Mouse (Mus musculus) neural tube, embryonic 15.5 days (tissue): ENCODE results near the gene Gm9817. TPM values are rescaled to one million over a fixed set of nuclear protein-coding genes. Genes with fewer than 3 reads are reported as not detected.
"Not testable (repeated sequence)": the region's sequence is repeated elsewhere in the genome, so short reads cannot be mapped to it uniquely, and the experiment has no call there.

ENCODE experiments used
- ATAC-seq: fragments of 200-750 bp; cut with Nextera tagmentation; 2 replicates; pipeline ENCODE4 v1.8.0; 2017; ENCODE audit warnings: mild to moderate bottlenecking, moderate TSS enrichment, moderate library complexity; ENCODE audit not compliant: low FRiP score
- H3K27ac ChIP-seq: fragments of 300-500 bp; sonication (generic); replicated peaks from 2 replicates; pipeline ENCODE4 v1.5.1; 2015; ENCODE audit warnings: mild to moderate bottlenecking, inconsistent platforms
- H3K27me3 ChIP-seq: fragments of 300-500 bp; sonication (generic); replicated peaks from 2 replicates; pipeline ENCODE4 v1.6.1; 2015; ENCODE audit warnings: inconsistent platforms
- H3K36me3 ChIP-seq: fragments of 300-500 bp; sonication (generic); 2 replicates; pipeline ENCODE4 v1.6.1; 2015; ENCODE audit warnings: inconsistent platforms
- H3K4me1 ChIP-seq: fragments of 300-500 bp; sonication (generic); 2 replicates; pipeline ENCODE4 v1.6.1; 2015; ENCODE audit warnings: inconsistent platforms
- H3K4me2 ChIP-seq: fragments of 300-500 bp; sonication (generic); 2 replicates; pipeline ENCODE4 v1.6.1; 2015; ENCODE audit warnings: inconsistent platforms, mild to moderate bottlenecking, moderate library complexity
- H3K4me3 ChIP-seq: fragments of 300-500 bp; sonication (generic); replicated peaks from 2 replicates; pipeline ENCODE4 v1.5.1; 2015; ENCODE audit warnings: mild to moderate bottlenecking, inconsistent platforms
- H3K9ac ChIP-seq: fragments of 300-500 bp; sonication (generic); replicated peaks from 2 replicates; pipeline ENCODE4 v1.6.1; 2015; ENCODE audit warnings: mild to moderate bottlenecking, inconsistent platforms
- H3K9me3 ChIP-seq: fragments of 300-500 bp; sonication (generic); replicated peaks from 2 replicates; pipeline ENCODE4 v1.6.1; 2016; ENCODE audit warnings: inconsistent platforms
- WGBS: fragments of 180-500 bp; shearing (Covaris S2); methylation state at CpG from one replicate; pipeline ENCODE4 v1.1.7; 2015; ENCODE audit warnings: mixed read lengths; 5-methylcytosine and 5-hydroxymethylcytosine counted together
- polyA plus RNA-seq: library from polyadenylated mRNA; unstranded; fragments of >200 nt; fragmentation: Nextera tagmentation; extraction: Ambion mirVana; gene quantifications from 2 replicates; pipeline ENCODE4 v1.2.1, GENCODE M21; 2015

The Gm9817 gene
- not detected in 2 replicates for polyA plus RNA-seq

DNA sequence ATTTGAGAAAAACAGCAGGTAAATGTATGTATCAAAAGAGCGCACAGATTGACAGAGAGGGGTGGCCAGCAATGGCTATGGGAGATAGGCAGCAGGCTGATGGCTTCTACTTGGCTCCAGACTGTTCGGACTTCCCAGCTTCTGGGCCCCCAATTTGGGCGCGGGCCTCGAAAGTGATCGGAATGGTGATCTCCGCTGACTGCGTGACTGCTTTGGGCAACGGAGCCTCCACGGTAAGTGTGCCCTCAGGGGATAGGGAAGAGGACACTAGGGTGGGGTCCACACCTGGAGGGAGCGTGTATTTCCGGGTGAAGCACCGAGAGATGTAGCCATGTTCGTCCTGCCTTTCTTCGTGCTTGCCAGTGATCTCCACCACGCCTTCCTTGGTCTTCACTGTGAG, at the start of gene Gm9817:
TSS of gene Gm9817 (plus strand) at position 301 of the 400 bp plus-strand sequence.
- not testable (repeated sequence) for H3K36me3 ChIP-seq, H3K27me3 ChIP-seq, H3K4me2 ChIP-seq, H3K9ac ChIP-seq, H3K4me1 ChIP-seq, H3K27ac ChIP-seq, H3K9me3 ChIP-seq, ATAC-seq, H3K4me3 ChIP-seq
- 68% methylated on average over 16 of the region's 16 CpGs for WGBS

DNA sequence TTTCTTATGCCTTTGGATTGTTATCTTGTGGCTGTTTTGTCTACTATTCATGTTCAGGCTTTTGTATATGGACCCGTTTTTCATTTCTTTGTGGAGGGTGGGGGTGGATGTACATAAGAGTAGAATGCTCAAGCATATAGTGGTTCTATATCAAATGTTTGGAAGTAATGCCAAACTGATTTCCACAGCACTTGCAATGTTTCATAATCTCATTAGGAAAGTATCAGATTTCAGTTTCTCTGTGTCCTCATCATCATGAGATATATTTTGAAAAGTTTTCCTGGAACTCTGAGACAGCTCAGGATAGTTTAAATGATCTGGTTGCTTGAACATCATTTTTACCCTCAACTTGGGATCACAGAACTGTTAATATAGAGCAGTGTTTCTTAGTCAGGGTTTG, 48.7 kb upstream of the Gm9817 start:
- Histone ChIP-seq H3K9me3 (no peaks in the 10 kb centered on the region), H3K4me3 (no peak overlapping the region), H3K4me1 (no peaks in the 10 kb centered on the region), H3K27ac (no peak overlapping the region), H3K27me3 (0 out of 2 replicates have a peak, but pooled peaks cover 4% of the 10 kb centered on the region), H3K4me2 (no peak overlapping the region), H3K9ac (no peak overlapping the region), H3K36me3 (no peaks in the 10 kb centered on the region)
- ATAC-seq: no peak
- 91% methylated on average over 1 of the region's 1 CpGs for WGBS

DNA sequence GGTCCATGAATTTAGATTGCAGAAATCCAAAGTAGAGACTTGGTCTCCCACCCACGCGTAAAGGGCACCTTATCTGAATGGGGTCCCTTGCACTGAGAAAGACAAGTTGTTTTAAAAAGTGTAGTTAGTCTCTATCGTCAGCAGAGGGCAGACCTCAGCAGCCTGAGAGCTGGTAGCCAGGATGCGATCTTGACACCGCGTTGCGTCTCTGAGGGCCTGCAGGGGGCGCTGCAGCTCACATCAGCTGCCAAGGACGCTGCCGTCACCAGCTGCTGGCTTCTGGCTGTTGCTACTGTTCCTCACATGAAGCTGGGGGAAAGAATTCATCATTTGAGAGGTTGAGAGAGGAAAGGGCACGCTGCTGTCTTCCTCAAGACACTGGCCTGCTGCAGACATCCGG, 47.7 kb upstream of the Gm9817 start:
- 15% methylated on average over 12 of the region's 12 CpGs for WGBS
- no peak; the same call in 1 of the 2 replicates for ATAC-seq
- H3K9me3 ChIP-seq: no peaks in the 10 kb centered on the region

GRCm38 (mm10) chr13:45031314-45031713, 47.2 kb upstream of the Gm9817 start:
- no peak overlapping the region for H3K9ac ChIP-seq
- H3K27ac ChIP-seq: no peak overlapping the region
- no peak for ATAC-seq
- no peak overlapping the region for H3K4me3 ChIP-seq
- H3K4me2 ChIP-seq: no peak overlapping the region
- no peaks in the 10 kb centered on the region for H3K4me1 ChIP-seq
- 0 out of 2 replicates have a peak, but pooled peaks cover 4% of the 10 kb centered on the region for H3K27me3 ChIP-seq
- 79% methylated on average over 10 of the region's 10 CpGs for WGBS
- no peaks in the 10 kb centered on the region for H3K9me3 ChIP-seq
- no peaks in the 10 kb centered on the region for H3K36me3 ChIP-seq

More for the DNA sequence above, 47.7 kb upstream of the Gm9817 start:
- Histone ChIP-seq H3K4me1 (no peaks in the 10 kb centered on the region), H3K4me2 (no peak overlapping the region), H3K9ac (no peak overlapping the region), H3K27ac (no peak overlapping the region), H3K27me3 (0 out of 2 replicates have a peak, but pooled peaks cover 4% of the 10 kb centered on the region), H3K36me3 (no peaks in the 10 kb centered on the region), H3K4me3 (no peak overlapping the region)

DNA sequence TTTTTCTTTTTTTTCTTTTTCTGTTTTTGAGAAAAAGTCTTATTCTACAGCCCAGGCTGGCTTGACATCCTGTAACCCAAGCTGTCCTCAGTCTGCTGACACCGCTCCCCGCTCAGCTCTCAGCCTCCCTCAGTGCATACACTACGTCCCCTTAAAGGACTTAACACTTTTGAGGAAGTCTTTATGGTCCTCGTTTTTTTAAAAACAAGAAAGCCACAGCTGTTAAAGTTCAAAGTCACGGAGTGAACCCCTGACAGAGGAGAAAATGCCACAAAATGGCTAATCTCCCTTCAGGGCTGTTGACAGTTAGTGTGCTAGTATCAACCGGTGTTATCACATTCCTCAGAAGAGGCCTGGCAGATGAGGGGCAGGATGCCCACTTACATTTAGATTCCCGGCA, 46.7 kb upstream of the Gm9817 start:
- no peak overlapping the region for H3K4me3 ChIP-seq
- 0 out of 2 replicates have a peak, but pooled peaks cover 4% of the 10 kb centered on the region for H3K27me3 ChIP-seq
- ATAC-seq: no peak
- no peak overlapping the region for H3K9ac ChIP-seq
- H3K36me3 ChIP-seq: no peaks in the 10 kb centered on the region
- H3K9me3 ChIP-seq: no peaks in the 10 kb centered on the region
- H3K4me2 ChIP-seq: no peak overlapping the region
- 72% methylated on average over 7 of the region's 7 CpGs for WGBS
- no peak overlapping the region for H3K27ac ChIP-seq
- no peaks in the 10 kb centered on the region for H3K4me1 ChIP-seq

DNA sequence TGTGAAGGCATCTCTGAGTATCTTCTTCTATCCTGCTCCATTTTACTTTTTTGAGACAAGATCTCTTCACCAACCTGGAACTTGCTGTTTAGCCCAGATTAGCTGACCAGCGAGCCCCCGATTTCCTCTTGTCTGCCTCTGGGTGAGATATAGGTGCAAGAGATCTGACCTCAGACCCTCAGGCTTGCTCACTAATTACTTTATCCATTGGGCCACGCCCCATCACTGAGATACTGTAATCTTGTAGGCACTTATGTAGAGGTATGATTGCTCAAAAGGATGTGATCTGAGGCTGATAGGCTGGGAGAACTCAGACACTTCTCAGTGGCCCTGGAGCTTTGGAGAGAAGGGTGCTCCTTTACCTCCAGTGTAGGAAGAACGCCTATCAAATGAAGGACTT, 46.0 kb upstream of the Gm9817 start:
- H3K27me3 ChIP-seq: 0 out of 2 replicates have a peak, but pooled peaks cover 4% of the 10 kb centered on the region
- ATAC-seq: no peak
- H3K27ac ChIP-seq: no peak overlapping the region
- WGBS: 90% methylated on average over 4 of the region's 4 CpGs
- no peaks in the 10 kb centered on the region for H3K9me3 ChIP-seq
- H3K9ac ChIP-seq: no peak overlapping the region
- no peaks in the 10 kb centered on the region for H3K36me3 ChIP-seq
- H3K4me2 ChIP-seq: no peak overlapping the region
- H3K4me1 ChIP-seq: no peaks in the 10 kb centered on the region
- H3K4me3 ChIP-seq: no peak overlapping the region

DNA sequence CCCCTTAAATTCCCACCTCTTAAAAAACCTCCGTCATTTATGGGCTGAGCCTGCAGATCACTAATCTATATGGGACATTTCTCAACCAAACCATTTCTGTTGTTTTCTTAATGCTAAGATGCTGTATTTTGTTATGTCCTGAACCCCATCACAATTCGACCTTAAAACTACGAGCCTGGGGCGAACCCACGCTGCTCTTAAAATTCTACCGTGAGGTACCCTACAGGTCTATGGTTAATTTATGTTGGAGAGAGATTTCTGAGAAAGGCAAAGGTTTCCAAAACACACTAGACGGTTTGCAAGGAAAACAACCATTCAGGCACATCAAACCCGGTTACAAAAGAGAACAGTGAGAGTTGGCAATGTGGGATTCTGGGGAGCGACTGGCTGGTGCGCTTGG, 45.1 kb upstream of the Gm9817 start:
- Histone ChIP-seq H3K27ac (no peak overlapping the region), H3K27me3 (0 out of 2 replicates have a peak, but pooled peaks cover 4% of the 10 kb centered on the region), H3K36me3 (no peaks in the 10 kb centered on the region), H3K9me3 (no peaks in the 10 kb centered on the region), H3K4me1 (no peaks in the 10 kb centered on the region), H3K4me2 (no peak overlapping the region), H3K4me3 (no peak overlapping the region), H3K9ac (no peak overlapping the region)
- 84% methylated on average over 10 of the region's 10 CpGs for WGBS
- ATAC-seq: no peak

DNA sequence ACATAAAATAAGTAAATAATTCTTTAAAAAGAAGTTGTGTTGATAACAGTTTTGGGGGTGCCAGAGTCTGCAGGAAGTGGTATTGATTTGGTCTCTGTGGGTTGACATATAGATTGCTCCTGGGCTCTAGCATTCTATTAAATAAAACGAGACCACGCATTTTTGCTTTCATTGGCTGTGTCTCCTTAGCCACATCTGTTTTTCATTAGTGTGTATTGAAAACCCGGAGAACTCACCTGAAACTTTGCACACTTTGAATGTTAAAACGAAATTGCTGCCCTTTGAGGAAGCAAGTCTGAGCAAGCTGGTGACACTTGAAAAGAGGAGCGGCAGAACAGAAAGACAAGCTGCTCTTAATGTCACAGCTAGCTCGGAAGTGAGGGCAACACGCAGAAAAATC, 43.7 kb upstream of the Gm9817 start:
- ATAC-seq: no peak
- H3K27ac ChIP-seq: no peak overlapping the region
- 85% methylated on average over 7 of the region's 7 CpGs for WGBS

GRCm38 (mm10) chr13:45036417-45036816, 42.1 kb upstream of the Gm9817 start:
- Histone ChIP-seq H3K4me1 (peaks cover 4% of the 10 kb centered on the region; the same call in 1 of the 2 replicates), H3K4me2 (no peak overlapping the region), H3K4me3 (no peak overlapping the region), H3K27ac (no peak overlapping the region), H3K27me3 (0 out of 2 replicates have a peak, but pooled peaks cover 4% of the 10 kb centered on the region), H3K9me3 (no peaks in the 10 kb centered on the region), H3K36me3 (no peaks in the 10 kb centered on the region), H3K9ac (no peak overlapping the region)
- 79% methylated on average over 4 of the region's 4 CpGs for WGBS
- no peak for ATAC-seq

More for the DNA sequence above, 43.7 kb upstream of the Gm9817 start:
- Histone ChIP-seq H3K27me3 (0 out of 2 replicates have a peak, but pooled peaks cover 4% of the 10 kb centered on the region), H3K36me3 (no peaks in the 10 kb centered on the region), H3K4me1 (no peaks in the 10 kb centered on the region), H3K4me3 (no peak overlapping the region), H3K9ac (no peak overlapping the region), H3K9me3 (no peaks in the 10 kb centered on the region), H3K4me2 (no peak overlapping the region)

GRCm38 (mm10) chr13:45040195-45040594, 38.3 kb upstream of the Gm9817 start:
- H3K9me3 ChIP-seq: no peaks in the 10 kb centered on the region
- no peak overlapping the region for H3K4me3 ChIP-seq
- no peaks in the 10 kb centered on the region for H3K36me3 ChIP-seq
- H3K4me2 ChIP-seq: no peak overlapping the region
- no peaks in the 10 kb centered on the region for H3K27me3 ChIP-seq
- no peak overlapping the region for H3K27ac ChIP-seq
- no peak overlapping the region for H3K9ac ChIP-seq
- peaks cover 4% of the 10 kb centered on the region; the same call in 1 of the 2 replicates for H3K4me1 ChIP-seq
- 21% methylated on average over 4 of the region's 4 CpGs for WGBS
- no peak for ATAC-seq

DNA sequence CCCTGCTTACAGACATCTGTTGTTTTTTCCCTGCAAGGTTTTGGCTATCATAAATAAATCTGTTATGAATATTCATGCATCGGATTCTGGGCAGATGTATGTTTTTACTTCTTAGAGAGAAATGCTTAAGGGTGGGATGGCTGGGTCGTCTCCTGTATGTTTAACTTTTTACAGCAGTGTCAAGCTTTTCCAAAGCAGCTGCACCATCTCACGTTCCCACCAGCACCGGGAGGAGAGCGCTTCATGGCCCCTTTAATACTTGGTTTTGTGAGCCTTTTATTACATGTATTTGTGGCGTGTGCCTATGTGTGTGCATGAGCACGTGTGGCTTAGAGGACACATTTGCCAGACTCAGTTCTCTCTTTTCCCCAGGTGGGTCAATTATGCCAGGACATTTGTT, 37.8 kb upstream of the Gm9817 start:
- no peak overlapping the region for H3K4me3 ChIP-seq
- H3K27me3 ChIP-seq: no peaks in the 10 kb centered on the region
- H3K4me2 ChIP-seq: no peak overlapping the region
- no peaks in the 10 kb centered on the region for H3K36me3 ChIP-seq
- ATAC-seq: no peak
- WGBS: 74% methylated on average over 7 of the region's 7 CpGs
- no peaks in the 10 kb centered on the region for H3K9me3 ChIP-seq
- no peak overlapping the region for H3K9ac ChIP-seq
- no peak overlapping the region for H3K27ac ChIP-seq
- peaks cover 4% of the 10 kb centered on the region; the same call in 1 of the 2 replicates for H3K4me1 ChIP-seq

- Histone ChIP-seq H3K9me3 (no peaks in the 10 kb centered on the region), H3K4me1 (peaks cover 4% of the 10 kb centered on the region; the same call in 1 of the 2 replicates), H3K4me3 (no peak overlapping the region), H3K4me2 (no peak overlapping the region), H3K27me3 (no peaks in the 10 kb centered on the region), H3K27ac (no peak overlapping the region), H3K9ac (no peak overlapping the region), H3K36me3 (no peaks in the 10 kb centered on the region)
- WGBS: 81% methylated on average over 3 of the region's 3 CpGs
- ATAC-seq: no peak
Measured at GRCm38 (mm10) chr13:45043466-45043865, 35.0 kb upstream of the Gm9817 start.
